Mouse (Mus musculus): ENCODE data around the gene Rps6kb2. TPM values are rescaled to one million over a fixed set of nuclear protein-coding genes. Genes with fewer than 3 reads are reported as not detected.

Gene Rps6kb2
- polyA plus RNA-seq, 1 experiment: 11.1 TPM

- H3K27ac ChIP-seq (ENCODE audit: control insufficient read depth, insufficient read depth, low read depth, low read length): no peak overlapping the region
- H3K27me3 ChIP-seq (ENCODE audit: control insufficient read depth, insufficient read depth, low read length): no peaks in the 10 kb centered on the region
- H3K36me3 ChIP-seq (ENCODE audit: control insufficient read depth, insufficient read depth, low read length): no peaks in the 10 kb centered on the region
- H3K4me1 ChIP-seq (ENCODE audit: control insufficient read depth, insufficient read depth, low read length): peaks cover 11% of the 10 kb centered on the region
- no peak overlapping the region for H3K4me3 ChIP-seq (ENCODE audit: control insufficient read depth, low read depth, low read length)
- no peak for TF ChIP-seq POLR2A (IDR thresholded peaks at IDR 0.05; ENCODE audit: control insufficient read depth, low read depth, low read length)
- no peak for TF ChIP-seq CTCF (IDR thresholded peaks at IDR 0.05; ENCODE audit: control insufficient read depth, insufficient read depth, insufficient replicate concordance, low read depth, low read length)
Measured at GRCm38 (mm10) chr19:4194021-4194724, 31.0 kb upstream of the Rps6kb2 start.

- no peaks in the 10 kb centered on the region for H3K36me3 ChIP-seq (ENCODE audit: control insufficient read depth, insufficient read depth, low read length)
- H3K27ac ChIP-seq (ENCODE audit: control insufficient read depth, insufficient read depth, low read depth, low read length): no peak overlapping the region
Measured at GRCm38 (mm10) chr19:4193129-4193528, 30.0 kb upstream of the Rps6kb2 start.

DNA sequence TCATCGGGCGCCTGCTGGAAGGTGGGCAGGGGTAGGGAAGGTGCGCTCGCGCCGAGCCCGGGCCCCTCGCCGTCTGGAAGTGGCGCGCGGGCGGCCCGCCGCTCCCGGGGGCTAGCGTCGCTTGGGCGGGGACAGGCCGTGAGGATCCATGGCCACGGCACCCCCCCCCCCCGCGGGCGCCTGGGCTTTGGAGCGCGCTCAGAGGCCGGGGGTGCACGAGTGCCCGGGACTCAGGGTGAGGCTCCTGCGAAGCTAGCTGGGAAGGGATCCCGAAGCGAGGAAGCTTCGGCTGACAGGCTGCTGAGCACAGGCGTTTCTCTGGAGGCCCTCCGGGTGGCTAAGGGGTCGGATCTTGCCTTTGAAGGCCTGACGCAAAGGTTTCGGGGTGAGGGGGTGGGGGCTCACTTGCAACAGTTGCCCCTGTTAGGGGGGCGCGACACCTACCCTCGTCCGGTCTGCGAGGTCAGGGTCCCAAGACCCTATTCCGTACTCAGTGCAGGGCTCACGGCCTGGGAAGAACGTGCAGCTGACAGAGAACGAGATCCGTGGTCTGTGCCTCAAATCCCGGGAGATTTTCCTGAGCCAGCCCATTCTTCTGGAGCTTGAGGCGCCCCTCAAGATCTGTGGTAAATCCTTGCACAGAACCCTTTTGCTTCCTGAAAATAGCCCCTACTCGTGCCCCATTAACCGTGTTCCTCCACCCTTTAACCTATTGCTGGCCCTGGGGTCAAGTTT lies 29.3 kb upstream of the Rps6kb2 start:
- H3K36me3 ChIP-seq (ENCODE audit: control insufficient read depth, insufficient read depth, low read length): no peaks in the 10 kb centered on the region
- H3K27me3 ChIP-seq (ENCODE audit: control insufficient read depth, insufficient read depth, low read length): no peaks in the 10 kb centered on the region
- TF ChIP-seq CTCF (IDR thresholded peaks at IDR 0.05; ENCODE audit: control insufficient read depth, insufficient read depth, insufficient replicate concordance, low read depth, low read length) (no peak), POLR2A (IDR thresholded peaks at IDR 0.05; ENCODE audit: control insufficient read depth, low read depth, low read length) (no peak)
- peaks cover 11% of the 10 kb centered on the region for H3K4me1 ChIP-seq (ENCODE audit: control insufficient read depth, insufficient read depth, low read length)
- peak overlapping the region; percentile 75 for H3K27ac ChIP-seq (ENCODE audit: control insufficient read depth, insufficient read depth, low read depth, low read length)
- peak overlapping the region; percentile 91 for H3K4me3 ChIP-seq (ENCODE audit: control insufficient read depth, low read depth, low read length)

More at GRCm38 (mm10) chr19:4193129-4193528, 30.0 kb upstream of the Rps6kb2 start:
- TF ChIP-seq POLR2A (IDR thresholded peaks at IDR 0.05; ENCODE audit: control insufficient read depth, low read depth, low read length) (no peak), CTCF (IDR thresholded peaks at IDR 0.05; ENCODE audit: control insufficient read depth, insufficient read depth, insufficient replicate concordance, low read depth, low read length) (no peak)
- Histone ChIP-seq H3K4me1 (ENCODE audit: control insufficient read depth, insufficient read depth, low read length) (peaks cover 11% of the 10 kb centered on the region), H3K4me3 (ENCODE audit: control insufficient read depth, low read depth, low read length) (no peak overlapping the region), H3K27me3 (ENCODE audit: control insufficient read depth, insufficient read depth, low read length) (no peaks in the 10 kb centered on the region)

GRCm38 (mm10) chr19:4191528-4192250 lies 28.5 kb upstream of the Rps6kb2 start, which contains the start of gene Ppp1ca:
TSS of gene Ppp1ca (plus strand) at chr19:4192065.
- Histone ChIP-seq H3K4me3 (ENCODE audit: control insufficient read depth, low read depth, low read length) (peak within 1 kb of the TSS; percentile 91), H3K36me3 (ENCODE audit: control insufficient read depth, insufficient read depth, low read length) (no peaks in the 10 kb centered on the region), H3K4me1 (ENCODE audit: control insufficient read depth, insufficient read depth, low read length) (peaks cover 11% of the 10 kb centered on the region), H3K27me3 (ENCODE audit: control insufficient read depth, insufficient read depth, low read length) (no peaks in the 10 kb centered on the region), H3K27ac (ENCODE audit: control insufficient read depth, insufficient read depth, low read depth, low read length) (peak within 1 kb of the TSS; percentile 75)
- peak; percentile 76 for TF ChIP-seq POLR2A (IDR thresholded peaks at IDR 0.05; ENCODE audit: control insufficient read depth, low read depth, low read length)
- TF ChIP-seq CTCF (IDR thresholded peaks at IDR 0.05; ENCODE audit: control insufficient read depth, insufficient read depth, insufficient replicate concordance, low read depth, low read length): peak; percentile 62

GRCm38 (mm10) chr19:4190831-4191334 lies 27.7 kb upstream of the Rps6kb2 start, which contains the start of gene Tbc1d10c:
TSS of gene Tbc1d10c (minus strand) at chr19:4191284.
- Histone ChIP-seq H3K4me3 (ENCODE audit: control insufficient read depth, low read depth, low read length) (peak within 1 kb of the TSS; percentile 91), H3K36me3 (ENCODE audit: control insufficient read depth, insufficient read depth, low read length) (no peaks in the 10 kb centered on the region), H3K27me3 (ENCODE audit: control insufficient read depth, insufficient read depth, low read length) (no peaks in the 10 kb centered on the region), H3K4me1 (ENCODE audit: control insufficient read depth, insufficient read depth, low read length) (peaks cover 11% of the 10 kb centered on the region), H3K27ac (ENCODE audit: control insufficient read depth, insufficient read depth, low read depth, low read length) (peak within 1 kb of the TSS; percentile 75)
- TF ChIP-seq POLR2A (IDR thresholded peaks at IDR 0.05; ENCODE audit: control insufficient read depth, low read depth, low read length) (no peak), CTCF (IDR thresholded peaks at IDR 0.05; ENCODE audit: control insufficient read depth, insufficient read depth, insufficient replicate concordance, low read depth, low read length) (no peak)

GRCm38 (mm10) chr19:4189051-4189620 lies 26.0 kb upstream of the Rps6kb2 start:
- H3K27me3 ChIP-seq (ENCODE audit: control insufficient read depth, insufficient read depth, low read length): no peaks in the 10 kb centered on the region
- no peak for TF ChIP-seq CTCF (IDR thresholded peaks at IDR 0.05; ENCODE audit: control insufficient read depth, insufficient read depth, insufficient replicate concordance, low read depth, low read length)
- no peak for TF ChIP-seq POLR2A (IDR thresholded peaks at IDR 0.05; ENCODE audit: control insufficient read depth, low read depth, low read length)
- H3K4me1 ChIP-seq (ENCODE audit: control insufficient read depth, insufficient read depth, low read length): peaks cover 13% of the 10 kb centered on the region
- H3K4me3 ChIP-seq (ENCODE audit: control insufficient read depth, low read depth, low read length): no peak overlapping the region
- H3K27ac ChIP-seq (ENCODE audit: control insufficient read depth, insufficient read depth, low read depth, low read length): no peak overlapping the region
- no peaks in the 10 kb centered on the region for H3K36me3 ChIP-seq (ENCODE audit: control insufficient read depth, insufficient read depth, low read length)
